Mouse (Mus musculus) stomach, embryonic 16.5 days (tissue): ENCODE measurements at regions not wholly inside any gene's neighbourhood (a gene's known extent, or its start where the extent isn't known, plus 50 kb on each side); places are given as distances from the start of the nearest gene placed in this dataset.

Source experiments
- ATAC-seq: fragments of 200-750 bp; cut with Nextera tagmentation; 2 replicates; pipeline ENCODE4 v1.8.0; 2017; ENCODE audit warnings: moderate number of reproducible peaks, moderate TSS enrichment; ENCODE audit not compliant: insufficient read depth, low FRiP score
- H3K27ac ChIP-seq: fragments of 300-500 bp; sonication (generic); 2 replicates; pipeline ENCODE4 v1.5.1; 2014; ENCODE audit warnings: low read length
- H3K27me3 ChIP-seq: fragments of 300-500 bp; sonication (generic); 2 replicates; pipeline ENCODE4 v1.6.1; 2014; ENCODE audit warnings: low read length, control low read depth, mixed read lengths; ENCODE audit not compliant: control insufficient read depth, insufficient read depth
- H3K36me3 ChIP-seq: fragments of 300-500 bp; sonication (generic); 2 replicates; pipeline ENCODE4 v1.6.1; 2014; ENCODE audit warnings: low read length; ENCODE audit not compliant: control insufficient read depth, insufficient read depth
- H3K4me1 ChIP-seq: fragments of 300-500 bp; sonication (generic); 2 replicates; pipeline ENCODE4 v1.6.1; 2014; ENCODE audit warnings: low read length, control low read depth, mixed read lengths; ENCODE audit not compliant: control insufficient read depth, insufficient read depth
- H3K4me2 ChIP-seq: fragments of 300-500 bp; sonication (generic); 2 replicates; pipeline ENCODE4 v1.6.1; 2014; ENCODE audit warnings: low read depth, low read length, mixed read lengths
- H3K4me3 ChIP-seq: fragments of 300-500 bp; sonication (generic); replicated peaks from 2 replicates; pipeline ENCODE4 v1.5.1; 2014; ENCODE audit warnings: mild to moderate bottlenecking, low read length
- H3K9ac ChIP-seq: fragments of 300-500 bp; sonication (generic); 2 replicates; pipeline ENCODE4 v1.6.1; 2014; ENCODE audit warnings: low read length
- H3K9me3 ChIP-seq: fragments of 300-500 bp; sonication (generic); replicated peaks from 2 replicates; pipeline ENCODE4 v1.6.1; 2016; ENCODE audit warnings: low read length, control low read depth; ENCODE audit not compliant: control insufficient read depth
- WGBS: fragments of 180-500 bp; shearing (Covaris S2); extraction: QIAGEN DNeasy Blood & Tissue Kit; methylation state at CpG from one replicate; pipeline ENCODE4 v1.1.7; 2014; 5-methylcytosine and 5-hydroxymethylcytosine counted together

GRCm38 (mm10) chr17:48789846-48790245 is 142.3 kb upstream of the Lrfn2 start:
- Histone ChIP-seq H3K9me3 (no peaks in the 10 kb centered on the region), H3K4me2 (no peak overlapping the region), H3K27me3 (no peaks in the 10 kb centered on the region), H3K4me1 (no peaks in the 10 kb centered on the region), H3K36me3 (no peaks in the 10 kb centered on the region), H3K27ac (no peak overlapping the region), H3K9ac (no peak overlapping the region), H3K4me3 (no peak overlapping the region)
- 86% methylated on average over 7 of the region's 7 CpGs for WGBS
- no peak for ATAC-seq

- no peak for ATAC-seq
- Histone ChIP-seq H3K4me1 (no peaks in the 10 kb centered on the region), H3K27me3 (no peaks in the 10 kb centered on the region), H3K9ac (no peak overlapping the region), H3K4me2 (no peak overlapping the region), H3K36me3 (no peaks in the 10 kb centered on the region), H3K9me3 (no peaks in the 10 kb centered on the region), H3K27ac (no peak overlapping the region), H3K4me3 (no peak overlapping the region)
- WGBS: 82% methylated on average over 6 of the region's 6 CpGs
These were observed 141.7 kb upstream of the Lrfn2 start for GRCm38 (mm10) chr17:48790526-48790925.

- ATAC-seq: no peak
- H3K9ac ChIP-seq: no peak overlapping the region
- no peak overlapping the region for H3K4me3 ChIP-seq
- 57% methylated on average over 5 of the region's 5 CpGs for WGBS
- H3K4me2 ChIP-seq: no peak overlapping the region
- no peaks in the 10 kb centered on the region for H3K4me1 ChIP-seq
- no peaks in the 10 kb centered on the region for H3K9me3 ChIP-seq
- H3K27ac ChIP-seq: no peak overlapping the region
- no peaks in the 10 kb centered on the region for H3K27me3 ChIP-seq
- no peaks in the 10 kb centered on the region for H3K36me3 ChIP-seq
These were observed 139.2 kb upstream of the Lrfn2 start for GRCm38 (mm10) chr17:48792954-48793353.

GRCm38 (mm10) chr17:48795773-48796172 is 136.4 kb upstream of the Lrfn2 start:
- no peak overlapping the region for H3K9ac ChIP-seq
- no peak for ATAC-seq
- 90% methylated on average over 5 of the region's 5 CpGs for WGBS
- no peak overlapping the region for H3K4me2 ChIP-seq
- H3K27me3 ChIP-seq: no peaks in the 10 kb centered on the region
- no peaks in the 10 kb centered on the region for H3K36me3 ChIP-seq
- H3K4me3 ChIP-seq: no peak overlapping the region
- H3K9me3 ChIP-seq: no peaks in the 10 kb centered on the region
- H3K4me1 ChIP-seq: no peaks in the 10 kb centered on the region
- no peak overlapping the region for H3K27ac ChIP-seq

- ATAC-seq: no peak
- Histone ChIP-seq H3K9ac (no peak overlapping the region), H3K27ac (no peak overlapping the region), H3K4me2 (no peak overlapping the region), H3K4me3 (no peak overlapping the region), H3K4me1 (no peaks in the 10 kb centered on the region), H3K27me3 (no peaks in the 10 kb centered on the region), H3K36me3 (no peaks in the 10 kb centered on the region), H3K9me3 (no peaks in the 10 kb centered on the region)
- 69% methylated on average over 3 of the region's 3 CpGs for WGBS
These were observed 134.0 kb upstream of the Lrfn2 start for GRCm38 (mm10) chr17:48798196-48798595.

DNA sequence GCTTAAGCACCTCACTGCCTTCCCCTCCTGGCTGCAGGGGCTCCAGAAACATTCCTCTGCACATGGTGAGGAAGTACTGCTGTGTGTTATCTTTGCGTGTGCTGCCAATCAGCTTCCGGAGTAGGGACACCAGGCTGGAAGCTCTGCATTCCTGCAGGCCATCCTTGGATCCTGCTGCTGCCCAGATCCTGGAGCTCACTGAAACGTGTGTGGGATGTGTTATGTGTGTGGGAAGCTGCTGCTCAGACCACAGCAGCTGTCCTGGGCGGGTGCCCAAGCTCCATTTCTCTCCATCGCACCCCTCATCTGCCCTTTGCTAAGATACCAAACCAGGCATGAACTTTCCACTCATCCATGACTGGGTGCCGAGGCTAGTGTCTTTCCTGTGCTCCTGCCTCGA is 129.5 kb upstream of the Lrfn2 start:
- Histone ChIP-seq H3K36me3 (no peaks in the 10 kb centered on the region), H3K4me3 (no peak overlapping the region), H3K9ac (no peak overlapping the region), H3K27ac (no peak overlapping the region), H3K9me3 (no peaks in the 10 kb centered on the region), H3K4me2 (no peak overlapping the region), H3K4me1 (no peaks in the 10 kb centered on the region), H3K27me3 (no peaks in the 10 kb centered on the region)
- ATAC-seq: no peak
- WGBS: 64% methylated on average over 7 of the region's 7 CpGs

GRCm38 (mm10) chr17:48807905-48808304 is 124.3 kb upstream of the Lrfn2 start:
- no peak overlapping the region for H3K4me2 ChIP-seq
- no peaks in the 10 kb centered on the region for H3K27me3 ChIP-seq
- H3K27ac ChIP-seq: no peak overlapping the region
- no peak for ATAC-seq
- WGBS: 75% methylated on average over 3 of the region's 3 CpGs
- H3K9ac ChIP-seq: no peak overlapping the region
- no peak overlapping the region for H3K4me3 ChIP-seq
- H3K4me1 ChIP-seq: no peaks in the 10 kb centered on the region
- no peaks in the 10 kb centered on the region for H3K36me3 ChIP-seq
- no peaks in the 10 kb centered on the region for H3K9me3 ChIP-seq

DNA sequence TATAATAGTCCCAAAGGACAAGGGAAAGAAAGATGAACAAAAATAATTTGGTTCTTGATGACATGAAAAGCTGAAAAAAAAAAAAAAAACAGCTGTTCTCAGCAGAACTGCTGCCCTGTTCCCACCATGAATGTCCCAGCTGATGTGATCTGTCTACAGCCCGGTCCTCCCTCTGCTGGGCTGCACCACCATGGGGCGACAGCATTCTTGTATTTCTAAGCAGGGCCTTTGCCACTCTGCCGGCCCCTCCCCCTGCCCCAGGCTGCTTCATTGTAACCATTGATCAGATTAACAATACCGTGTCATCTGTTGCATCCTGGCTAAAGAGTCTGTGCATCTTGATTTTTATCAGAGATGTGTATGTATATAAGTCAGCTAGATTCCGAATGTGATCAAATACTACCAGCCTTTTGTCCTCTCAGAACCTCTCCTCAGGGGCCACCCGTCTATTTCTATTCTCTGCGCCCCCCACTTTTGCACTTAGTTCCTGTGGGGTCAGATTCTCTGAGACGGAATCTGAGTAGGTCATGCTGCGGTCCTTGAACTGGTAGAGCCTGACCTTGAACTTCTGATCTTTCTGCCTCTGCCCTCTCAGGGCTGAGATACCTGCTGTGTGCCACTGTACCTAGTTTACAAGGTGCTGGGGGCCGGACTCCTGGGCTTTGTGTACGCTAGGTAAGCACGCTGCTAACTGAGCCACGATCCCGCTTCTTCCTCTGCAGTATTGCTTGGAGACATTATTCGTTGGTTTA is 117.2 kb upstream of the Lrfn2 start:
- 62% methylated on average over 15 of the region's 15 CpGs for WGBS
- Histone ChIP-seq H3K9ac (no peak overlapping the region), H3K4me1 (no peaks in the 10 kb centered on the region), H3K27ac (no peak overlapping the region), H3K27me3 (no peaks in the 10 kb centered on the region), H3K4me2 (no peak overlapping the region), H3K36me3 (no peaks in the 10 kb centered on the region), H3K4me3 (no peak overlapping the region), H3K9me3 (no peaks in the 10 kb centered on the region)
- no peak for ATAC-seq

- no peak overlapping the region for H3K4me2 ChIP-seq
- H3K4me3 ChIP-seq: no peak overlapping the region
- 50% methylated on average over 9 of the region's 9 CpGs for WGBS
- H3K9me3 ChIP-seq: no peaks in the 10 kb centered on the region
- no peak overlapping the region for H3K9ac ChIP-seq
- no peak for ATAC-seq
- H3K27ac ChIP-seq: no peak overlapping the region
- no peaks in the 10 kb centered on the region for H3K36me3 ChIP-seq
- no peaks in the 10 kb centered on the region for H3K27me3 ChIP-seq
- no peaks in the 10 kb centered on the region for H3K4me1 ChIP-seq
These were observed 115.4 kb upstream of the Lrfn2 start for GRCm38 (mm10) chr17:48816588-48817324.
